Mouse (Mus musculus) heart, adult 2 months (tissue): ENCODE data around the gene Arhgap19.

Experiments used
- CTCF ChIP-seq: fragments of 200-600 bp; IDR thresholded peaks from 2 replicates; pipeline ENCODE4 v1.8.1; 2022; ENCODE audit warnings: antibody characterized with exemption, mild to moderate bottlenecking, moderate library complexity
- EP300 ChIP-seq: fragments of 200-500 bp; IDR thresholded peaks from 2 replicates; pipeline ENCODE4 v1.6.1; 2011; ENCODE audit warnings: low read depth, low read length, control low read depth; ENCODE audit not compliant: insufficient read depth
- POLR2A ChIP-seq: fragments of 200-500 bp; IDR thresholded peaks from 2 replicates; pipeline ENCODE4 v1.6.1; 2011; ENCODE audit warnings: mild to moderate bottlenecking, low read depth, low read length, control low read depth; ENCODE audit not compliant: insufficient read depth

- TF ChIP-seq CTCF (no peak), POLR2A (no peak), EP300 (no peak)
Measured at GRCm38 (mm10) chr19:41796148-41796760, 5.6 kb downstream of the Arhgap19 start.
